Mouse (Mus musculus) stomach, postnatal 0 days (tissue): ENCODE results near the gene Cerk. TPM values are rescaled to one million over a fixed set of nuclear protein-coding genes. Genes with fewer than 3 reads are reported as not detected.
"Not testable (repeated sequence)": the region's sequence is repeated elsewhere in the genome, so short reads cannot be mapped to it uniquely, and the experiment has no call there.

Source experiments
- ATAC-seq: fragments of 200-750 bp; cut with Nextera tagmentation; 2 replicates; pipeline ENCODE4 v1.8.0; 2017; ENCODE audit not compliant: low FRiP score, low TSS enrichment
- DNase-seq: peaks from one replicate; pipeline ENCODE4 v3.0.0-alpha.2; 2016; ENCODE audit warnings: low spot score
- H3K27ac ChIP-seq: fragments of 300-500 bp; sonication (generic); replicated peaks from 2 replicates; pipeline ENCODE4 v1.5.1; 2014; ENCODE audit warnings: mild to moderate bottlenecking, control low read depth
- H3K27me3 ChIP-seq: fragments of 300-500 bp; sonication (generic); 2 replicates; pipeline ENCODE4 v1.6.1; 2014; ENCODE audit warnings: low read length; ENCODE audit not compliant: control insufficient read depth, insufficient read depth
- H3K36me3 ChIP-seq: fragments of 300-500 bp; sonication (generic); 2 replicates; pipeline ENCODE4 v1.6.1; 2014; ENCODE audit warnings: low read length, mixed read lengths; ENCODE audit not compliant: control insufficient read depth, insufficient read depth
- H3K4me1 ChIP-seq: fragments of 300-500 bp; sonication (generic); replicated peaks from 2 replicates; pipeline ENCODE4 v1.6.1; 2014; ENCODE audit warnings: antibody characterized with exemption; ENCODE audit not compliant: control insufficient read depth, insufficient read depth
- H3K4me2 ChIP-seq: fragments of 300-500 bp; sonication (generic); replicated peaks from 2 replicates; pipeline ENCODE4 v1.6.1; 2014; ENCODE audit warnings: low read depth, mild to moderate bottlenecking, control low read depth, moderate library complexity
- H3K4me3 ChIP-seq: fragments of 300-500 bp; sonication (generic); 2 replicates; pipeline ENCODE4 v1.5.1; 2014; ENCODE audit warnings: low read depth, low read length, control low read depth
- H3K9ac ChIP-seq: fragments of 300-500 bp; sonication (generic); 2 replicates; pipeline ENCODE4 v1.6.1; 2014; ENCODE audit warnings: mild to moderate bottlenecking, low read length, control low read depth, mixed read lengths
- H3K9me3 ChIP-seq: fragments of 300-500 bp; sonication (generic); 2 replicates; pipeline ENCODE4 v1.6.1; 2016; ENCODE audit warnings: low read length; ENCODE audit not compliant: control insufficient read depth
- CTCF ChIP-seq: IDR thresholded peaks from 2 replicates; pipeline ENCODE4 v1.5.1; 2016; ENCODE audit warnings: antibody characterized with exemption, low read depth, mild to moderate bottlenecking, moderate library complexity
- EP300 ChIP-seq: optimal IDR thresholded peaks from 2 replicates; pipeline ENCODE3; 2016; ENCODE audit warnings: antibody characterized with exemption
- WGBS: fragments of 180-500 bp; shearing (Covaris S2); extraction: QIAGEN DNeasy Blood & Tissue Kit; methylation state at CpG from one replicate; pipeline ENCODE4 v1.1.7; 2014; 5-methylcytosine and 5-hydroxymethylcytosine counted together
- polyA plus RNA-seq: library from polyadenylated mRNA; unstranded; fragments of >200 nt; fragmentation: Nextera tagmentation; extraction: Ambion mirVana; gene quantifications from 2 replicates; pipeline ENCODE4 v1.2.1, GENCODE M21; 2015

The Cerk gene
- polyA plus RNA-seq, 1 experiment from 2014 or later, result 4.6 TPM

DNA sequence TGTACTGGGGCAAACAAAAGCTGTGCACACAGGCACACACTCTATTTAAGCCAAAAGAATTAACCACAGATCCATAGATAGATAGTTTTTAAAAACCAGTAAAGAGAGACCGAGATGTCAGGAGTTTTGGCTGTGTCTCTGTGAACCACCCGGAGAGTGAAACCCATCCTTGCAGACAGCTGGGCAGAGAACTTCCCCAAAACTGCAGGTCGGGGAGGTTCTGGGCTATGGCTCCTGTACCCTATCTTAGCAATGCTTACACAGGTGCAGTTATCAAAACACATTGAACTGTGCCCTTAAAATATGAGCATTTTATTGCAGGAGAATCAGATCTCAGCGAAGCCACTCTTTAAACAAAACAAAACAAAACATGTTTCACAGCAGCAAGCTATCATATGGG is 5.5 kb downstream of the Cerk start:
- 47% methylated on average over 4 of the region's 4 CpGs for WGBS
- no peak overlapping the region for H3K9ac ChIP-seq
- no peak overlapping the region for H3K27ac ChIP-seq
- TF ChIP-seq CTCF, result no peak
- TF ChIP-seq EP300, result no peak
- ATAC-seq, result no peak
- H3K36me3 ChIP-seq, result no peaks in the 10 kb centered on the region
- H3K4me2 ChIP-seq, result no peak overlapping the region
- no peaks in the 10 kb centered on the region for H3K27me3 ChIP-seq
- peaks cover 6% of the 10 kb centered on the region; the same call in 1 of the 2 replicates for H3K4me1 ChIP-seq
- no peak overlapping the region for H3K4me3 ChIP-seq
- DNase-seq, result no peak
- no peaks in the 10 kb centered on the region for H3K9me3 ChIP-seq

DNA sequence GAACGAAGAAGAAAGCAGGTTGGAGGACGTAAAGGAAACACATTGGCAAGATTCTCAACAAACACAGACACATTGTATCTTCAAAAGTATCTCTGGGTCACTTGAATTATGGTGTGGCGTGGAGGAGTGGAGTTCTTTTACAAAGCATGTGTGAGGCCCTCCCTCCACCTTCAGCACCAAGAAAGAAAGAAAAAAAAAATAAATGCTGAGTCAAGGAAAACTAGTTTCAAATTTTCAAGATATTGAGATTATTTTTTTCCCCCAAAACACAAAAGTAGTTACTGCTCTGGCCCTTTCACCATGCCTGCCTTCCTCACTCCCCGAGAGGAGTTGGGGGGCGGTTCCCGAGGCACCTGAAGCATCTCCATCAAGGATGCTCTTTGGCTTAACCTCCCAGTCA is 7.3 kb downstream of the Cerk start:
- H3K27me3 ChIP-seq, result no peaks in the 10 kb centered on the region
- DNase-seq (no peak), ATAC-seq (no peak)
- H3K9ac ChIP-seq, result no peak overlapping the region
- no peak overlapping the region for H3K27ac ChIP-seq
- H3K4me1 ChIP-seq, result 0 out of 2 replicates have a peak, but pooled peaks cover 8% of the 10 kb centered on the region
- H3K36me3 ChIP-seq, result no peaks in the 10 kb centered on the region
- H3K4me2 ChIP-seq, result no peak overlapping the region
- no peak for TF ChIP-seq EP300
- TF ChIP-seq CTCF, result no peak
- no peak overlapping the region for H3K4me3 ChIP-seq
- WGBS, result 90% methylated on average over 6 of the region's 6 CpGs
- H3K9me3 ChIP-seq, result no peaks in the 10 kb centered on the region

DNA sequence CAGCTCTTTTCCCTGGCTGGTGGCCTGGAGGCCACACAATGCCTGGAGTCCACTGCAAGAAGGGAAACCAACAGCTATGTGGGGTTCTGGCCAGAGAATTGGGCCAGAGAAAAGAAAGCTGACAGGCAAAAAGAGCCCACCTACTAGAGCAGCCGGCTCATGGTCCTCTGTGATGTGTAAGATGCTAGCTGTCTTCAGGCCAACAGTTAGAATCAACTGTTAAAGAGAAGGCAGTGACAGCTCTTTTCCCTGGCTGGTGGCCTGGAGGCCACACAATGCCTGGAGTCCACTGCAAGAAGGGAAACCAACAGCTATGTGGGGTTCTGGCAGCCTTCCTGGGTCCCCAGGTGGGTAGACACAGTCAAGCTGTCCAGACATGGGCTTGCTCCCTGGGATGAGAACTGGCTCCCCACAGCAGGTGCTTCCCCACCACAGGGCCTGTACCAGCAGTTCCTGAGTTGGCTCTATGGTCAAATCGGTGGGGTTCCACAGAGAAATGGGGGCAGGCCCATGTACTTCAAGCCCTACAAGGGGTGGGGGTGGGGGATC is 8.2 kb downstream of the Cerk start:
- H3K9ac ChIP-seq, ATAC-seq, H3K27ac ChIP-seq, H3K36me3 ChIP-seq, DNase-seq, H3K4me1 ChIP-seq, H3K27me3 ChIP-seq, H3K4me3 ChIP-seq, H3K9me3 ChIP-seq, H3K4me2 ChIP-seq: not testable (repeated sequence)
- 86% methylated on average over 2 of the region's 2 CpGs for WGBS

DNA sequence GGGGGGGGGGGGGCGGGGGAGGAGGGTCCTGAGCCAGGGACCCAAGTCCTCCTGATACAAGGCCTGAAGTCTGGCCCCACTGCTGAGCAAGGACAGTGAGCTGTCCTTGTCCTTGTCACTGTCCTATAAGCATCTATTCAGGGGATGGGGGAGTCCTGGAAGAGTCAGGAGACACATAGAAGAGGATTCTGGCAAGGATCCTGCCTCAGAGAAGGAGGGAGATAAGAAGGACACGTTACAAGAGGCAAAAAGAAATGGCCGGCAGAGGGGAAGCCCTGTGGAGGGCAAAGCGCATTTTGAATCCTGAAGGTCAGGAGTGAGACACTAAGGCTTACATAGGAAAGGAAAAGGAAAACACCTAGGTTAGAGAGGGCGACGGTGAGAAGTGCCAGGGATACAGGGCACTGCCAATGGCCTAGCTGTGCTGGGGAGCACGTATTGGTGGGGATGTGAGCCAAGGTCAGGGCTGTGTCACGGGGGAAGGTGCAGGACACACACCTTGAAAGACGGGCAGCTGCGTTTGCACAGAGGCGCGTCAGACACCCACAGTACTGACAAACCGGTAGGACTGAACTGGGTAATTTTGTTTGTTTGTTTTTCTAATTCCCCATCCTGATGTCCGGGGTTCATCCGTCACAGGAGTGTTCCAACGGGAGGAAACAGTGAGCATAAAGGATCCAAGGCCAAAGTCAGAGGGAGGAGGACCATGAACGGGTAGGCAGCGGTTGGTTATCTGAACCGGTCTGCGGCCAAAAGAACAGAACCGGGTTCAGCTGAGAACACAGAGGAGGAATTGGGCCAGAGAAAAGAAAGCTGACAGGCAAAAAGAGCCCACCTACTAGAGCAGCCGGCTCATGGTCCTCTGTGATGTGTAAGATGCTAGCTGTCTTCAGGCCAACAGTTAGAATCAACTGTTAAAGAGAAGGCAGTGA is 8.9 kb downstream of the Cerk start:
- TF ChIP-seq CTCF, result no peak
- Histone ChIP-seq H3K27me3 (no peaks in the 10 kb centered on the region), H3K27ac (no peak overlapping the region), H3K4me1 (0 out of 2 replicates have a peak, but pooled peaks cover 7% of the 10 kb centered on the region), H3K9me3 (no peaks in the 10 kb centered on the region), H3K4me2 (no peak overlapping the region), H3K9ac (no peak overlapping the region), H3K4me3 (no peak overlapping the region), H3K36me3 (no peaks in the 10 kb centered on the region)
- 67% methylated on average over 21 of the region's 22 CpGs for WGBS
- ATAC-seq (no peak), DNase-seq (no peak)

DNA sequence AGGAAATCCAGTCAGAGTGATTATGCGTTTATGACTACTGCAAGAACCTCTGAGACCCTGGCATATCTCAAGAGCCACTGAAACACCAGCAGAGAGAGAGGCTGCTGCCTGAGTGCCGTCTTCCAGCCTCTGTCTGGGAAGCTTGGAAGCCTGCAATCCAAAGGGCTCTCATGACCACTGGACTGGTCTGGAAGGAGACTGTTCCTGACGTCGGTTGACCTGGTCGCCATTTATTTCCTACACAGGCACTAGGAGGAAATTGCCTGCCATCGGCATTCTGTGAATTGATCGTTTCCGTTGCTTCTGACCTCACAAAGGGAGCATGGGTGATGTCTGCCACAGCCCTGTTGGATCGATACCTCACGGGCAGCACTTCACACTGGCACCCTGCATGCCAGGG is 9.8 kb downstream of the Cerk start:
- Histone ChIP-seq H3K4me2 (no peak overlapping the region), H3K27ac (no peak overlapping the region), H3K9me3 (no peaks in the 10 kb centered on the region), H3K4me3 (no peak overlapping the region), H3K4me1 (0 out of 2 replicates have a peak, but pooled peaks cover 5% of the 10 kb centered on the region), H3K9ac (no peak overlapping the region), H3K36me3 (no peaks in the 10 kb centered on the region), H3K27me3 (no peaks in the 10 kb centered on the region)
- TF ChIP-seq EP300, result no peak
- TF ChIP-seq CTCF, result no peak
- WGBS, result 88% methylated on average over 10 of the region's 10 CpGs
- ATAC-seq, result no peak
- no peak for DNase-seq
